Mouse (Mus musculus) lung, adult 2 months (tissue): Measurements from ENCODE around the gene Smg9.

Source experiments
- CTCF ChIP-seq: fragments of 200-500 bp; IDR thresholded peaks from 2 replicates; pipeline ENCODE4 v1.5.1; 2011; ENCODE audit warnings: mild to moderate bottlenecking, low read length, control low read depth; ENCODE audit not compliant: insufficient read depth
- POLR2A ChIP-seq: fragments of 200-500 bp; IDR thresholded peaks from 2 replicates; pipeline ENCODE4 v1.6.1; 2011; ENCODE audit warnings: low read depth, mild to moderate bottlenecking, control low read depth, low read length, borderline replicate concordance; ENCODE audit errors: extremely low read depth

- TF ChIP-seq CTCF (no peak), POLR2A (no peak)
These were observed 30.5 kb upstream of the Smg9 start for GRCm38 (mm10) chr7:24368946-24369345.
